Mouse (Mus musculus) ZHBTc4 (cell line): ENCODE data around the gene Psmd9.
A peak's percentile ranks its signal among the peaks of the same experiment; 100 is the strongest.

ENCODE experiments used
- DNase-seq: peaks from one replicate; pipeline ENCODE4 v3.0.0-alpha.2; 2011; ENCODE audit warnings: low read depth, low spot score

The Psmd9 gene

DNA sequence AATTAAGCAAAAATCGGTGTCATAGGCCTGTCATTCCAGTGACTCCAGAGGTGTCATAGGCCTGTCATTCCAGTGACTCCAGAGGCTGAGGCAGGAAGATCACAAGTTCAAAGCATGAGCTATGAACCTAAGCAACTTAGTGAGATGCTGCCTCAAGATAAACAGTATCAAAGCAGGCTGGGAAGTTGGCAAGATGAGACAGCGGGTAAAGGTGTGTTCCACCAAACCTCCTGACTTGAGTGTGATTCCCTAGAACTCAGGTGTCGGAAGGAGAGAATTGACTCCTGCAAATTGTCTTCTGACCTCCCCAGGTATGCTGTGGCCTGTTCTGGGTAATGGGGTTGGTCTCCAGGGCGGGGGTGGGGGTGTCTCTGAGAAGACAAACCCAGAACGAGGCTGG, at the start of gene Psmd9:
Gene Psmd9 (plus strand): TSS at position 130 of the 400 bp plus-strand sequence.
- DNase-seq: no peak

DNA sequence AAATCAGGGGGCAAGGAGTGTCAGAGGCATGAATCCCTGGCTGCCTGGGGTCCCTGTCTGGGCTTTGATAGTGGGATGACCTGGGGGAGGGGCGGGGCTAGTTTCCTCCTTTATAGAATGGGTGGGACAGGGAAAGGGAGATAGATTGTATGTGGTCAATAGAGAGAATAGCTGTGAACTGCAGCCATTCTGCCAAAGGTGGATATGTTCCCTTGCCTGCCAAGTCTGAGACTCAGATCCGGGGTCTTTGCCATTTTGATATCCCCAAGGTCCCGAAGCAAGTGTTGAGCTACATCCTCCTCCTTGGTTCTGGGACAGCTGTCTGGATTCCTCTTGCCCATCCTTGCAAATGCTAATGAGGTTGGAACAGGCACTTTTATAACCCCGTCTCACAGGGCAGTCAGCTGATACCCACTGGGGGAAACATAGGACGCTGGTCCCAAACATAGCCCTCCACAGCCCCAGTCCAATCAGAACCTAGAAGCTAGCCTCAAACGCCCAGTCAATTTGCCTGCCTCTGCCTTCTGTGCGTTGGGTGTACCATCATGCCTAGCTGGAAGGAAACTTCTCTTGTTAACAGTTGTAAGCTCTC, 48.5 kb upstream of the Psmd9 start:
- DNase-seq: peak; percentile 61

DNA sequence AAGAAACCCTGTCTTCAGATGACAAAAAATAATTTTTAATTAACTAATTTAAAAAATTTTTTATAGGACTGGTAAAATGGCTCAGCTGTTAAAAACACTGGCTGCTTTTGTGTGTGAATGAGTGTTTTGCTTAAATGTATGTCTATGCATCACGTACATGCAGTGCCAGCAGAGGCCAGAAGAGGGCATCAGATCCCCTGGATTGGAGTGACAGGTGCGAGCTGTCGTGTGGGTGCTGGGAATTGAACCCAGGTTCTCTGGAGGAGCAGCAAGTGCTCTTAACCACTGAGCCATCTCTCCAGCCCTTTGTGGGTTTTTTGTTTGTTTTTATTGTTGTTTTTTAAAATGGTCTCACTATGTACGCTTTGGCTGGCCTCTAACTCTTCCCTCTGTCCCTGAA, 47.0 kb upstream of the Psmd9 start:
- DNase-seq: peak; percentile 72

DNA sequence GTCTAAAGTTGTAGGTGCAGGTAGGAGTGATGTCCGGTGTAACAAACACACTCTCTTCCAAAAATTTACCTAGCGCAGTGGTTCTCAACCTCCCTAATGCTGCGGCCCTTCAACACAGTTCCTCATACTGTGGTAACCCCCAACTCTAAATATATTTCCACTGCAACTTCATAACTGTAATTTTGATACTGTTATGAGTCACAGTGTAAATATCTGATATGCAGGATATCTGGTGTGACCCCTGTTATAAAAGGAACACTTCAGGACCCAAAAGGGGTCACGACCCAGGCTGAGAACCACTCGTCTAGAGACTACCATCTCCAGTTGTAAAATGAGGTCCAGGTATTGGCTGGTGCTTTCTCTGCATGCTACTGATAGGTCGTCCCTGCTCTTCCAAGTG, 44.1 kb upstream of the Psmd9 start:
- DNase-seq: no peak

DNA sequence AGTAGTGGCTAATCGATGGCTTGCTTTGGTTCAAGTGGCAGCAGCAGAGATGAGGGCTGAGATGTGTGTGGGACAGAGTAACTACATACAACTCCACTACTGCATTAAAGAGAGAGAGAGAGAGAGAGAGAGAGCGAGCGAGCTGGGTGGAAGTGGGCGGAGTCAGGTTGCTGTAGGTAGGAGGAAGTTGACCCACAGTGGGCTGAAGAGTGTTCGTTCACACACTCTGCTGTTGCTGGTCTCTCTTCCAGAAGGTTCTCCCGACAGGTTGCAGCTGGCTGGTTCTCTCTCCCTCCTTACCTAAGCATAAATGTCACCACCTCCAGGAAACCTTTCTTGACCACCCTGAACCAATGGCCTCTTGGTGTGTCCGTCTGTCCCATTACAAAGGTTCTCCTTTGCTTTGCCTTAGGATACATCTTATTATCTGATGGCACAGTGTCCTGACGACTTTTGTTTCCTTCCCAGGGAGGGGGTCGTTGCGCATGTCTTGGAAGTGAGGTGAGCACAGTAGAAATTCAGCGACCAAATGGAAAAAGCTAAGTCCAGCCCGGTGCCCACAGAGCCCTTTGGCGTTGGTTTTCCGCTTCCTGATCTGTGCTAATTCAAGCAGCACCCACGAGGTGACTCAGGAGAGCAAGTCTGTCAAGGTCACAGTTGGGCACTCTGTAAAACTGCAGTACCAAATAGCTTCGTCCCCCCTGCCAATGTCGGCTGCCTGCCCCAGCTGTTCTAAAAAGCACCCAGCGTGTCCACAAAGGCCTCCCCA, 43.4 kb upstream of the Psmd9 start:
- no peak for DNase-seq

DNA sequence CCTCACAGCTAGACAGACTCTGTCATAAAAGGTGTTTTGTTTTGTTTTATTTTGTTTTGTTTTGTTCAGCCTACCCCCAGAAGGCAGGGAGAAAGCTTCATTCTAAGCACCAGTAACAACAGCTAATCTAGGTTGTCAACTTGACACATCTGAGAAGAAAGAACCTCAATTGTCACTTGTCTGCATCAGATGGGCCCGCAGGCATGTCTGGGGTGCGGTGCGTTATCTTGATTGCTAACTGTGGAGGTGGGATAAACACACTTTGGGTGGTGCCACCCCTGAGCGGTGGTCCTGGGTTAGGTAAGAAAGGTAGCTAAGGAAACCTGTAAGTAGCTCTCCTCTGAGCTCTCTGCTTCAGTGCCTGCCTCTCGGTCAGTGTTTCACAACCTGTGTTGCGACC, 42.2 kb upstream of the Psmd9 start:
- DNase-seq: no peak

DNA sequence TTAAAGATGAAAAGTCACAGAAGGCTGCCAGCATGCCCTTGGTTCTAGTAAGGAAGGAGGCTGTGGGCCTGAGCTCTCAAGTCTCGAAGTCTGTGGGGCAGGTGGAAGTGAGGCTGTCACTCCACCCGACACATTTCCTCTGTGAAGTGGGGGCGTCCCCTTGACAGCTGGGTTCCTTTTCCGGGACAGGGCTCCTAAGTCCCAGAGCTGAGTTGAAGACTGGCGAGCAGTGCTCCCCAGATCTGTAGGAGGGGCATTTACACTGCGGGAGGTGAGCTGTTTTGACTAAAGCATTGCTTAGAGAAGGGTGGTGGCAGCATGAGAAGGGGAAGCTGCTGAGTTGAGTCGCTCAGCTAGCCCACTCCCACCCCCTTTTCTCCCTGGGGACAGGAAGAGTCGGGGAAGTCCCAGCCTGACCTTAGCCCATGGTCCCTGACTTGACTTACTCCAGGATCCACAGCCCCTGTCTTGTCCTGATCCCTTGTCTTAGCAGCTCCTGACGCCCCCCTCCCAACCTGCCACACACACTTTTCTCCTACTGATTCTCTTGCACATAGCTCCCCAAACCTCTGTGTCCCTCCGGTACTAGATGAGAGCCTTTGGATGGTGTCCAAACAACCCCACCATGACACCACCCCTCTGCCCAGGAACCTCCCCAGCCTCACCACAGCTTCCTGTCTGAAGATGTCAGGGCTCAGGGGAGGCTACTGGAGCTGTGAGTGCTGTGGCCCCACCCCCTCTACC, 40.6 kb upstream of the Psmd9 start:
- DNase-seq: no peak

DNA sequence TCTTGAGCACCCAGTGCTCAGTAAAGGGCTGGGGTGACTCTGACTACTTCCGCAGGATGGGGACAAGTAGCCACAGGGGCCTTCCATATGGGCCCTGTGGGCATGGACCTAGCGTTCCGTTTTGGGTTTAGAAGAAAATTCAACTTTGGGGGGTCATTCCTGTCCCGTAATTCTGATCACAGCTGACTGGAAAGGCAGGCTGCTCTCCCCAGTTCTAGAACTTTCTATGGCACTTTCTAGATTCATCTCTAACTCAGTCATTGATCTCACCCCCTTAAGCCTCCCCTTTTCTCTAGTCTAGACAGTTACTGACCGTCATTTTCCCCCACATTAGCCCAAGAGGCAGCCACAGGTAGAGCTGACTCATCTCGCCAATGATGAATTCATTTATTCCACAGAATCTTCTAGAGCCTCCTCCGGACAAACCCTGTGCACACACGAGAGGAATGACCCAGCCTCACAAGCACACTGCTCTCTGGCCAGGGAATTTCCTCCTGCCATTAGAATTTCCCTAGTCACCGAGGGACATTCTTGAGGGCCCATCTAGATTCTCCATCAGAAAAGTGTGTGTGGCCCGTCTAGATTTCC, 39.9 kb upstream of the Psmd9 start:
- DNase-seq: no peak

DNA sequence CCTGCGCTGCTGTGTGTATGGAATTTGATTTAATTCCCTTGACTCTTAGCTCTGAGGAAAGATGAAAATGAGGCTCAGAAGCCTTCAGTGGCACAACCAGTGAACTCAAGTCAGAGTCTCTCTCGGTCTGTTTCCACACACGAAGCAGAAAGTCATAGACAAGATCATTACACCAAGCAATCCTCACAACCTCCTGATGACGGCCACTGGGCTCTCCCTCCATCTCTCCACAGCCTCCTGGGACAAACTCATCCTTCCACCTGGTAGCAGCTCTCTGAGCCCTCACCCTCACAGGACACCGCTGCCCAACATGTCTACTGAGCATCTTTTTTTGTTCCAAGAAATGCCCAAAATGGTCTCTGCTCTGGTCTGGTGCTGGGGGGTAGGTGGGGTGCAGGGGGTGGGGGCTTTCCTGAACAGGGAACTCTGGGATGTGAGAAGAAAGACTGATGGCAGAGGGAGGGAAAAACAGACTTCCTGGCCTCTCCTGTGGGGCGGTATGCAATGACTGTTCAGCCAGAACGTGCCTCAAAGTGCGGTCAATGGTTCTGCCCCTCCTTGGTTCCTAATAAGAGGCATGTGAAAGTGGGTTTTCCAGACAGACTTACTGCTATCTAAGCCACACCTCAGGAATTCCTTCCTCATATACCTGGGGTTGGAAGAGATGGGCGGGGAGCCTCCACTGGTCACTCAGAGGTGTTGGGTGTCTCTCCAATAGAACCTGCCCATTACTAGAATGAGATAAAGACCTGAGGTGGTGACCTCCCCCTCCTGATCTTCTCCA, 39.0 kb upstream of the Psmd9 start:
- DNase-seq: no peak

DNA sequence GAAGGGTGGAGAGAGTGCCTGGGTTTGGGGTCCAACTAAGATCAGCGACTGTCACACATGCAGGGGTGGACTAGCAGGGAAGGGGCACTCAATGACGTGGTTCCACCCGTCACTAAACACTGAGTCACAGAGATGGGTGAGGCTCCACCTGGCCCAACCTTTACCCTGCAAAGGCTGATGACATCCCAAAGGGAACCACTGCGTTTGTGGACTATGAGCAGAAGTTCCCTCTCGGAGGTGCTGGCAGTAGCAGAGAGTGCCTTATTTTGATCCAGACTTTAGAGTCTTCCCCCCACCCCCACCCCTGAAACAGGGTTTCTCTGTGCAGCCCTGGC, 38.4 kb upstream of the Psmd9 start:
- no peak for DNase-seq

DNA sequence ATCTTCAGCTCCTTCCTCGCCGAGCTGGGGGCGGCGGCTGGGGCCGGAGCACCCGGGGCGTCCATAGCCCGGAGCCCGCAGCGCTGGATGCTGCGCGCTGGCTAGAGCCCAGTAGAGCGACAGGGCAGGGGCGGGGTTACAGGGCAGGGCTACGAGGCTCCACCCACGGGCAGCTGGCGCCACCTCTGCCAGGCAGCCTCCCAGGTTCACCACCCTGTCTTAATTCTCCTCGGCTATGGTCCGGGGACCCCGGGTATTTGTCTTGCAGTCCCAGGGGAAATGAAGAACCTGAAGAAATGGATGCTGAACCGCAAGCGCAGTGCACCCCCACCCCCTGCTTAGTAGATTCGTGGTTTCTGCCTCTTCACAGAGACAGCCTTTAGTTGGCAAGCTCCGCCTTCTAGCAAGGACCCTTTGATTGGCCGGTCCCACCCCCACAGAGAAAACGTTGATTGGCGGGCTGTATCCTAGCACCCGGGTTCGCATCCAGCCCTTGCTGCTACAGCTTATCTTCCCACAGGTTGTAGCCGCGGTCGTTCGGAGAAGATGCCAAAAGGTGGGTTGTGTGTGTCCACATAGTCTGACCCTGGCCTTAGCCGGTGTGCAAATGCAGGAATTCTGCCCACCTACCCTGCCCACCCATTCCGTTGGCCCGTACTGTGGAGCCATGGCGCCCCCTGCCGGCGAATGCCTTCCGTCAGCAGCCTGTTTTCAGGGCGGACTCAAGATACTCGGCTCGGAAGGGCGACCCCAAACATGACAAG, 36.7 kb upstream of the Psmd9 start, which contains the start of gene Rhof:
Gene Rhof (minus strand): TSS at position 385 of the 764 bp plus-strand sequence.
- peak; percentile 95 for DNase-seq

DNA sequence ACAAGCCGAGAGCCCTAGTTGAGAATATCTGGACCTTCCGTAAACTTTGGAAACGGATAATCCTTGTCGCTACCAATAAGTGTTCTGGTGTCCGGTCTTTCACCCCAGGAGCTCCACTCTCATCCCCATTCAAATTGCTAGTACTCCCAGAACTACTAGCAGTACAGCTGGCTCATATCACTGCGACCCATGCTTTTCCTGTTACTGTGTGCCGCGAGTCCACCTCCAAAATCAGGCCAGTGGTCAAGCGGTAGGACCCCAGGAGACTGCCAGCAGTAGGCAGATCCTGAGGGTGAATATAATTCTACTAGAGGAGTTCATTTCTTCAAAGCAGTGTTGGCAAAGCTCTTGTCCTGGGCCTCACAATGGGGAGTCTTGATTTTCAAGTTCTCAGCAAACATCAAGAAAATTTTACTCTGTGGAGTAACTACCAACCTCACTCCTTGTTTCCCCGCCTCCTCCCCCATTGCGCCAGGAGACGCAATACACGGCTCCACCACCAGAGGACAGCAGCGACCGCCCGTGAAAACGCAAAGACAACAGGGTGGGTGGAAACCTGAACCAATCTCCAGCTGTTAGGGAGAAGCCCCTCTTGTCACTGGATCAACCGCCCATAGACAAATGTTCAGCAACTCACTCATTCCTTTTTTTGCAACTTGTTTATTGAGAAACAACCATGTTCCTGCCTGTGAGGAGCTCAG, 36.0 kb upstream of the Psmd9 start:
- DNase-seq: peak; percentile 92

DNA sequence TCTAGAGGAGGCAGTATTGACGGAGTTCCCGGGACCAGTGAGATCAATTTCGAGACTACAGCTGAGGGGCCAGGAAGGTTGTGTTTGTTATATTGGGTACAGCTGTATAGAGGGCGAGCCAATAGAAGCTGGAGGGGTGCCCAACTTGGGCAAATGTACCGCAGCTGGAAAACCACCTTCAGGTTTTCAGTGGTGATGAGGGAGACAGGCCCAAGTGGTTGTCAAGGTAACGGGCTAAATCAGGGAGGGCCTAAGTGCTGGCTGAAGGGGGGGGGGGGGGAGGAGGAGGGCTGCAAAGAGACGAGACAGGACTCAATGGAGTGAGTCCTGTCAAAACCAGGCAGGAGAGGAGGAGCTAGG, 35.4 kb upstream of the Psmd9 start:
- peak; percentile 71 for DNase-seq

DNA sequence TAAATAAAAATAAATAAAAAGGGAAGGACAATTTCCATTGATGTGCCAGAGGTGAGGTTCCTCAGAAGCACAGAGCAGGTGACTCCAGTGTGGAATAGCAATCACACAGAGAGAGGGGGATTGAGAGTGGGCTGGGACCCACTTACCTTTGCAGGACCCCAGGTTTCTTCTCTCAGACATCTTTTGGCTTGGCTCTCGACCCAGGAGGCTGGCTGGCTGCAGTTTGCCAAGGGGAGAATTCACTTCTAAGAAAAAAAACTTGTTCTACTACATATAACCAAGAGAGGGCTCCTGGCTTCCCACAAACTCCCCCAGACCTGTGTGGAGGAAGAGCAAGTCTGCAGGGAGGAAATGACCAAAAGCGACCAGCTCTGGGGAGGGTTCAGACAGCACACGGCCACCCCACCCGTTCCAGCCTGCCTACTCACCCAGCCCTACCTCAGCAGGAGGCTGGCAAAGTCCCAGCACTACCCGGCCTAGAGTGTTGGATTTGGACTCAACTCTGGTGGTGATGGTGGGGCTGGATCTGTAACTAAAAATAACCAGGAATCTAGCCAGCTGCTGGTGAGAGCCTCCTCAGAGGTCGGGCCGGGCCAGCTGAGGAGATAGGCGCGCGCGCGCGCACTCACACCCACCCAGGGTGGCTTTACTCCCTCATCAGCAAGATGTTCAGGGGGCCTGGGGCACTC, 34.9 kb upstream of the Psmd9 start:
- no peak for DNase-seq

DNA sequence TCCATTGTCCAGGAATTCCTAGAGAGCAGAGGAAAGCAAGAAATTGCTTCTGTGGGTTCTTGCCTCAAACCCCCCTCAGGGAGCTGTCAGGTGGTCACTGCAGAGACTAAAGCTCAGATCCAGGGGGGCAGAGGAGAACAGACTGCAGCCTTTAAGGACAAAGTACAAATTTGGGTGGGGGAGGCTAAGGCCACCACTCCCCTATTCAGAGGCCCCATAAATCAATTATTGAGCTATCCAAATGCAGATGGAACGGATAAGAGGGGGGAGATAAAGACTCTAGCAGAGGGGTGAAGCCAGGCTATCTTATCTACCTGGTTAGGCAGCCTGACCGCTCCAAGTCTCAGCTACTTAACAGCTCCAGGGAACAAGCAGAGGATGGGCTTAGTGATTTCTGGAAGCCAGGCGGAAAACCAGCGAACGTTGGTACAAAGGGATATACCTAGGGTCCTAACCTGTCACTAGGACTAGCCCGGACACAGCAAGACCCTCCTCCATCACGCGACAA, 34.3 kb upstream of the Psmd9 start:
- peak; percentile 88 for DNase-seq

DNA sequence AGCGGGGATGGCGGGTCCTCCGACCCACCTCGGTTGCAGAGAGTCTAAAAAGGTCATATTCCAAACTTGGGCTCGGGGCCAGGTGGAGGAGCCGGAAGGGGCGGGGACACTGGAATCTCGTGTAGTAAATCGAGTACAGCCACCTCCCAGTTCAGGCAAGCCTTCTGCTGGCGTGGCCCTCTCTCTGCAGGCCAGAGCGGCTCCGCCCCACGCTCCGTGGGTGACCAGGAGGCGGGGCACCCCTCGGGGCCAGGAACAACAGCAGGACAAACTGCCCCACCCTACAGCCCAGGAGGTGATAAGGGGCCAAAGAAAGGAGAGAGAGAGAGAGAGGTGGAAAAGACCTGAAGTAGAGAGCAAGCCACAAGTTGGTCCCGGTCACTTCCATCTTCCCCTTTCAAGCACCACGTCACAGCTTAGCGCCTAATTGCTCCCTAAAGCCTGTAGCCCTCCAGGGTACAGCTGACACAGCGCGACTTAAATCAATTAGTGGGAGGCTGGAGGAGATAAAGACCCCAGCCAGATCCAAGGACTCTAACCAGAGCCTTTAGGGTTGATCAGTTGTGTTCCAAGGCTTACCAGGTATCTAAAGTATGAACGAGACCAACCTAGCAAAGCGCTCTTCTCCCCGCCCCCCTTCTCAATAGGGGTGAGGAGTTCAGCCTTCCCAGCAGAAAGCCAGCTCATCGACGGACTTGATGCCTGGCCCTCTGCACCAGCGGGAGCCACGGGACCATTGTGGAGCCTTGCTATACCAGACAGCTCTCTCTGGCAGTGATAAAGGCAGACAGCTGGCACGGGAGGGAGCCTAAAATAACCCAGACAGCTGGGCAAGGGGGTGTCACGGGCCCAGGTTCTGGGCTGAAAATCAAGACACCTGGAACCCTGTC, 33.5 kb upstream of the Psmd9 start:
- peak; percentile 97 for DNase-seq

DNA sequence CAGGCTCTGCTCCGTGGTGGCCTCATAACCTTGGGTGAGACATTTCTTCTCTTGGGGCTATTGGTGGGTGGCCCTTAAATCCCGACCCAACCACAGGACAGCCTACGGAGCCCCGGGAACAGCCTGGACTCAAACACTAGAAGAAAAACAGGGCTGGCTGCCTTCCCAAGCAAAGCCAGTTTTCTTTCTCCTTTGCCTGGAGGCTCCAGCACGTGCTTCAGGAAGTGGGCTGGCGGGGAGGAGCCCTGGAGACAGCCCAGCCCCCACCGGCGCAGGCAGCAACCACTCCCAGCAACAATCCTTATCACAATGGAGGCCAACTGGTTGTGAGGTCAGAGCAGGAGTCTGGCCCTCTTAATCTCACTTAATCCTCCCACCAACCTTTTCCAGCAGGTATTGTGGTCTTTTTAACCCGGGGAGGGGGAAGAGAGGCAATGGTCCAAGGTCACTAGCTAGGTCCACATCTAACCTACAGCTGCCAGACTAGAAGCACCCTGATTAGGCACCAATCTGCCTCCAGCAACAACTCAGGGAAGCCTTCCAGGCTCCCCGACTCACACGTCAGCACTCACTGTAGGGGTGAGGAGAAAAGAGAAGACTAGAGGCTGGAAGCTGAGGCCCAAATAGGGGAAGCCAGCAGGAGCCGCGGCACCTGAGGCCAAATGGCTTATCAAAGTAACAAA, 32.7 kb upstream of the Psmd9 start:
- peak; percentile 95 for DNase-seq
